Mouse (Mus musculus) C2C12 (cell line): ENCODE measurements around the gene Tctex1d2. TPM values are rescaled to one million over a fixed set of nuclear protein-coding genes. Genes with fewer than 3 reads are reported as not detected.

Source experiments
- H3K27me3 ChIP-seq: one replicate; pipeline ENCODE4 v1.6.1; 2011; ENCODE audit not compliant: control insufficient read depth, insufficient read depth, insufficient read length
- H3K36me3 ChIP-seq: one replicate; pipeline ENCODE4 v1.6.1; 2011; ENCODE audit not compliant: control insufficient read depth, insufficient read depth
- H3K4me3 ChIP-seq: one replicate; pipeline ENCODE4 v1.5.1; 2011; ENCODE audit warnings: mild to moderate bottlenecking, control low read depth; ENCODE audit not compliant: poor library complexity, insufficient read depth, severe bottlenecking
- H3K79me2 ChIP-seq: one replicate; pipeline ENCODE4 v1.6.1; 2011; ENCODE audit not compliant: control insufficient read depth, insufficient read depth
- H3K79me3 ChIP-seq: one replicate; pipeline ENCODE4 v1.6.1; 2011; ENCODE audit warnings: low read depth, control low read depth
- H3ac ChIP-seq: one replicate; pipeline ENCODE3; 2011; ENCODE audit warnings: low read depth; ENCODE audit not compliant: control insufficient read depth, insufficient read length
- CEBPB ChIP-seq: IDR thresholded peaks from one replicate; pipeline ENCODE4 v1.6.1; 2011; ENCODE audit warnings: low read depth, mild to moderate bottlenecking, control low read depth, moderate library complexity
- CTCF ChIP-seq: IDR thresholded peaks from one replicate; pipeline ENCODE4 v1.5.1; 2011; ENCODE audit not compliant: control insufficient read depth, insufficient read depth, insufficient read length
- FOSL1 ChIP-seq: IDR thresholded peaks from one replicate; pipeline ENCODE4 v1.8.0; 2011; ENCODE audit warnings: mild to moderate bottlenecking, low read length; ENCODE audit not compliant: poor library complexity, insufficient read depth, severe bottlenecking
- MAX ChIP-seq: IDR thresholded peaks from one replicate; pipeline ENCODE4 v1.6.1; 2011; ENCODE audit warnings: mild to moderate bottlenecking, control low read depth
- MYOD1 ChIP-seq: IDR thresholded peaks from one replicate; pipeline ENCODE4 v1.6.1; 2011; ENCODE audit warnings: low read depth; ENCODE audit not compliant: control insufficient read depth, insufficient read length
- MYOG ChIP-seq: IDR thresholded peaks from one replicate; pipeline ENCODE4 v1.6.1; 2011; ENCODE audit not compliant: control insufficient read depth, insufficient read length; ENCODE audit errors: extremely low read depth
- USF1 ChIP-seq: IDR thresholded peaks from one replicate; pipeline ENCODE4 v1.6.1; 2011; ENCODE audit warnings: low read depth, mild to moderate bottlenecking, control low read depth, moderate library complexity
- polyA plus RNA-seq: library from polyadenylated mRNA; unstranded; fragments of >200 nt; fragmentation: generic; extraction: Trizol; gene quantifications from one replicate; pipeline ENCODE4 v1.2.1, GENCODE M21; 2012; ENCODE audit warnings: missing spikeins

Gene Tctex1d2
- polyA plus RNA-seq, 1 experiment, result 16.6 TPM

DNA sequence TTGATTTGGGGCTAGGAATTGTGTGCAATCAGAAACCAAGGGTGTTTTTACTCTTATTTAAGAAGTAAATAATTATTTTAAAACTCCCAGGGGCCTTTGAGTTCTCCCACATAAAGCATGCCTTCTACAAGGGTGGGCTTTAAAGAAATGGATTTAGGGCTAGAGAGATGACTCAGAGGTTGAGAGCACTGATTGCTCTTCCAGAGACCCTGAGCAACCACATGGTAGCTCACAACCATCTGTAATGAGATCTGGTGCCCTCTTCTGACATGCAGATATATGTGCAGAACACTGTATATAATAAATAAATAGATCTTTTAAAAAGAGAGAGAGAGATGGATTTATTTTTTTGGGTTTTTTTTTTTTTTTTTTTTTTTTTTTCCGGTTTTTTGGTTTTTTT, 45.4 kb downstream of the Tctex1d2 start:
- H3ac ChIP-seq, result no peak overlapping the region
- no peaks in the 10 kb centered on the region for H3K79me2 ChIP-seq
- no peaks in the 10 kb centered on the region for H3K79me3 ChIP-seq
- no peak overlapping the region for H3K4me3 ChIP-seq
- peaks cover 15% of the 10 kb centered on the region for H3K36me3 ChIP-seq
- TF ChIP-seq CEBPB (no peak), FOSL1 (no peak)
- no peaks in the 10 kb centered on the region for H3K27me3 ChIP-seq

DNA sequence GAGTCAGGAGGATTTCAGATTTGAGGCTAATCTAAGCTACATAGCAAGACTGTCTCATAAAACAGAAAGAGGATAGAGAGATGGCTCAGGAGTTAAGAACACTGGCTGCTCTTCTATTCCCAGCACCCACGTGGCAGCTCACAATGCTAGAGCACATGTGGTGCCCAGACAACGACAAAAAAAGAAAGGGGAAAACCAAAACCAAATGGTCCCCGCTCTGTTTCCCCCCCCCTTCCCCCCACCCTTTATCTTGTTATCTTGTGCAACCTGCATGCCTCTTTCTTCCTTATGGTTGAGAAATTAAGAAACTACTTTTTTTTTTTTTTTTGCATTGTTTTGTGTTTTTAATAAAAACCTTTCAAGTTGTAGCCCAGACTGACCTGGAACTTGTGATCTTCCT, 49.0 kb downstream of the Tctex1d2 start:
- peaks cover 29% of the 10 kb centered on the region for H3K36me3 ChIP-seq

DNA sequence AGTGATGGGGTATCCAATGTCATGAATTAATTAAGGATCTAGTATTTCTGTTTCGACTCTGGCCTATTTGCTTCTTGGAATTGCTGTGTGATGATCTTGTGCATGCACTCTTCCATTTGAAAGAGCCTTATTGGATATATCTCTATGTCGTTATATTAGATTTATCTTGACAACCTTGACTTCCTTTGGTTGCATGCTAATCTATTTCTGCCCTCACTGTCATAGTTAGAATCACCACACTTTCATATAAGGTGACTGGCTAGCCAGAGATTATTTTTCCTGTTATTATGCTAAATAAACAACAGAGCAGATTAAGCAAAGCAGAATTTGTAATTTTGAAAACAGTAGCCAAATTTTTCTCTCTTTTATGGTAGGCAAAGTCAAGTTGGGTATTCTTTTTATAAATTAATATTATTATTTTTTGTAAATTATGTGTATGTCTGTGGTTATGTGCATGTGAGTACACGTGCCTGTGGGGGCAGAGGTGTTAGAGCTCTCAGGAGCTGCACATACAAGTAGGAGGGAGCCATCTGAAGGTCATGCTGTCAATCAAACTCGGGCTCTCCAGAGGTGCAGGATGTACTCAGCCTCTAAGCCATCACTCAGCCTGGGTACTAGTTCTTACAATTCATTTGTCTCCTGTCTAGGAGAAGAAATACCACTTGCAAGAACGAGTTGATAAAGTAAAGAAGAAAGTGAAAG, 50.1 kb downstream of the Tctex1d2 start:
- TF ChIP-seq FOSL1 (no peak), MAX (no peak), MYOD1 (no peak), USF1 (no peak), CEBPB (no peak), CTCF (no peak), MYOG (no peak)
- Histone ChIP-seq H3K79me2 (no peaks in the 10 kb centered on the region), H3K36me3 (peaks cover 29% of the 10 kb centered on the region), H3K27me3 (no peaks in the 10 kb centered on the region), H3K4me3 (no peak overlapping the region), H3K79me3 (no peaks in the 10 kb centered on the region), H3ac (no peak overlapping the region)

More for the DNA sequence above, 49.0 kb downstream of the Tctex1d2 start:
- Histone ChIP-seq H3K4me3 (no peak overlapping the region), H3K79me3 (no peaks in the 10 kb centered on the region), H3K79me2 (no peaks in the 10 kb centered on the region), H3ac (no peak overlapping the region), H3K27me3 (no peaks in the 10 kb centered on the region)
- TF ChIP-seq MYOG (no peak), CTCF (no peak), FOSL1 (no peak), USF1 (no peak), MYOD1 (no peak)

DNA sequence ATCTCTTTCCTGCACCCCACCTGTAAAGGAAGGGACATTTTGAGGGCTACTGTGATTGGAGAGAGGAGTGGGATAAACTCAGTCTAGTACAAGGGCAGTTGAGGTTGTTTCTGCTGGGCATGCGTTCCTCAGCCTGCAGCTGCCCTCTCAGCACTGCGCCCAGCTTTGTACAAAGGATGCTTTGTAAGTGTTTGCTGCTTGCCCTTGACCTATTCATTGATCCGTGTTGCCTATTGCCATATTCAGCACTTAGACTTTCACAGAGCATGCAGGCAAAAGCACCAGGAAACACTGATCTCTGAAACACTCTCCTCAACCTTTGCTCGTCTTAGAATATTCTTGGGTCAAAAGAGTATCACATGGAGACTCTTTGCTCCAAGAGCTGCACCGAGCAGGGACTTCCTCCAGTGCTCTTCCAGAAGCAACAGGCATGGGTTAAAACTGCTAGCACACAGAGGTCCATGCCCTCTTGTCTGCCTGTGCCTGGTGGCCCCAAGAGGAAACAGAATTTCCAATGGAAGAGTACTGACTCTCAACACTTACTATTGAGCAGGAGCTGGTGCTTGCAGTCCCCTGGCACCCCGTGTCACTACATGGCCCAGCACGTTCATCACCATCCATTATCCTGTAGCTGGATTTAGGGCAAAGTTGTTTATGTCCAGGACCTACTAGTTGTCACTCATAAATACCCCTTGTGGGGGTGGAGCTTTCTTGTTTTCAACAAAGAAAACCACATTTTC, 52.9 kb downstream of the Tctex1d2 start:
- H3K79me3 ChIP-seq, result no peaks in the 10 kb centered on the region
- peaks cover 2% of the 10 kb centered on the region for H3K27me3 ChIP-seq
- no peak overlapping the region for H3K4me3 ChIP-seq
- peaks cover 21% of the 10 kb centered on the region for H3K36me3 ChIP-seq
- TF ChIP-seq CEBPB (no peak), MYOG (no peak), FOSL1 (no peak), MYOD1 (no peak), USF1 (no peak), MAX (no peak), CTCF (no peak)
- no peaks in the 10 kb centered on the region for H3K79me2 ChIP-seq
- no peak overlapping the region for H3ac ChIP-seq

DNA sequence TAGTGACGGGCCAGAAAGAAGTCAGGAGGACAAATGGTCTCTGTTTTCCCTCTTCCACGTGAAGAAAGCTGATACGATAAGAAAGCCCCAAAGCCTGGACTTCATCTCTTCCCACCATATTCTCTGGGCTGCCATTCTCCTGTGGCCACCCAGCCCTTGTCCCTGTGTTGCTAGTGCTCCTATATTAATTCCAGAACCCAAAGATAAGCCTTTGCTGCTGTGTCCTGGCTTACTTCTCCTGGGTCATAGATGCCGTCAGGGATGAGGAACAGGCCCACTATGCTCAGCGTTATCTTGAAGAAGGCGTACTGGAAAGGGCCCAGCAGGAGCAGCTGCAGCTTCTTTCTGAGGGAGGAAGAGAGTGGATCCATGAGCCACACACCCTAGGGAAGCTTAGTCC, 57.8 kb downstream of the Tctex1d2 start:
- no peaks in the 10 kb centered on the region for H3K79me2 ChIP-seq
- H3K4me3 ChIP-seq, result no peak overlapping the region

More for the DNA sequence above, 57.8 kb downstream of the Tctex1d2 start:
- Histone ChIP-seq H3K36me3 (peaks cover 2% of the 10 kb centered on the region), H3K27me3 (peaks cover 12% of the 10 kb centered on the region), H3K79me3 (no peaks in the 10 kb centered on the region), H3ac (no peak overlapping the region)
- TF ChIP-seq MYOD1 (no peak), CTCF (no peak), FOSL1 (no peak), USF1 (no peak), MYOG (no peak), CEBPB (no peak)

Other genes starting within 250 kb of the Tctex1d2 start
- gene Bex6, start 239.9 kb upstream of the Tctex1d2 start, polyA plus RNA-seq, result not detected
- 5.8 TPM for gene Fbxo45, start 172.5 kb upstream of the Tctex1d2 start, polyA plus RNA-seq
- 10.9 TPM for gene Wdr53, start 172.5 kb upstream of the Tctex1d2 start, polyA plus RNA-seq
- gene Smco1, start 148.2 kb upstream of the Tctex1d2 start, polyA plus RNA-seq, result not detected
- gene Rnf168, start 142.2 kb upstream of the Tctex1d2 start, polyA plus RNA-seq, result 7.4 TPM
- 10.8 TPM for gene Ubxn7, start 87.4 kb upstream of the Tctex1d2 start, polyA plus RNA-seq
- gene Tm4sf19, start 19.2 kb upstream of the Tctex1d2 start, polyA plus RNA-seq, result not detected
- gene Pcyt1a, start 11.2 kb downstream of the Tctex1d2 start, polyA plus RNA-seq, result 14.3 TPM
- 0.14 TPM for gene Slc51a, start 68.2 kb downstream of the Tctex1d2 start, polyA plus RNA-seq
- gene Zdhhc19, start 76.6 kb downstream of the Tctex1d2 start, polyA plus RNA-seq, result not detected
- 25.1 TPM for gene Tfrc, start 189.2 kb downstream of the Tctex1d2 start, polyA plus RNA-seq
- 78.4 TPM for gene Tnk2, start 224.2 kb downstream of the Tctex1d2 start, polyA plus RNA-seq